Mouse (Mus musculus): ENCODE results near the gene Lipa. TPM values are rescaled to one million over a fixed set of nuclear protein-coding genes. Genes with fewer than 3 reads are reported as not detected.

Gene Lipa
- total RNA-seq (2023) = 100 to 1,000 TPM; 208 to 214 TPM

GRCm38 (mm10) chr19:34526941-34527682 is at the start of gene Lipa:
TSS of gene Lipa (minus strand) at chr19:34527474.

GRCm38 (mm10) chr19:34550534-34551223 is 23.4 kb upstream of the Lipa start, which contains the start of gene Ifit2:
TSS of gene Ifit2 (plus strand) at chr19:34550694.

DNA sequence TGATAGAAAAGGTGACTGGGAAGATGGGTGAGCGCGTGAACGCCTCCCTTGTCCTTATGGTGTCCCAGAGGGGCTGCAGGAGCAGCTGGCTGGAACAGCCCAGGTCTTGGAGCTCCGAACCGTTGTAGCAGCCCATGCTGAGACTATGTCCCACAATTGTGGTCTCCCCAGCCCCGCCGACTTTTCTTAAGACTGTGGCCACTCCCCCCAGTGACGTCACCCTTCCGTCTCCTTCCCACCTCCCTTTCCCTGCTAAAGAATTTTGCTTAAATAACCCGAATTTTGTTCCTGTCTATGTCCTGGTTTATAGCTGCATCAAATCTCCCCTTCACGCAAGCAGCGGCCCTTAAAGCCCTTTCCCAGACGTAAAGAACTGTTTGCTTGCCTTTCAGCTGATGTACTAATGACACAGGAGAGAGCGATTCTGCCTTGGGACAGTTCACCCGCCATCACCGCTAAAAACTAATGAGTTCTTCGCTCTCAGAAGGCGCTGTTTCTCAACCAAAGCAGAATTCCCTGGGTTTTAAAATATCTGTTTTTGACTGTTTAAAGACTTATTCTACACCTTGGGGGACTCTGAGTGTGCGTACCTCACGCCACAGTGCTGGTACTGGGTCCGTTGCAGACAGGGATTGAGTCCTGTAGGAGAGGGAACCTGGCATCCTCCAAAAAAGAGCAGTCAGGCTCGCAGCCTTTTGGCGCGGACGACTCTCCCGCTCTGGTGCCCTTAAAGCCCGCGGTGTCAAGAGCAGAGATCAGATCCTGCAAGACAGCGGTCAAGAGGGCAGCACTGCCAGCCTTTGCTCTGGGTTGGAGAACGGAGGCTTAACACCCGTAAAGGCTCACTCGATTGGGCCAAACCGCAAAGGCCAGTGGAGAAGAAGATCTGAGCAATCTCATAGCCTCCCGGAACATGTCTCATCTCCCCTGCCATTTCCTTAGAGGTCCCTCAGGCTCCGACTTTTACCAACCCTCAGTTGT is 52.0 kb downstream of the Lipa start, which contains the start of gene Ch25h:
Gene Ch25h, minus strand, starts transcription at position 174 of the 981 bp plus-strand sequence.

Other genes with a start within 250 kb of the Lipa start
- 10 to 100 TPM; 32.5 to 34.9 TPM for gene Fas, start 236.8 kb downstream of the Lipa start, total RNA-seq (2023)
- under 1 TPM in 1 of 2 experiments, not detected in 1; 0.47 TPM for gene Ch25h, start 52.3 kb downstream of the Lipa start, total RNA-seq (2023)
- 1 to 10 TPM; 4.5 to 7.3 TPM for gene Ifit2, start 23.2 kb upstream of the Lipa start, total RNA-seq (2023)
- 10 to 100 TPM; 13.7 to 20.3 TPM for gene Ifit3, start 56.1 kb upstream of the Lipa start, total RNA-seq (2023)
- gene Ifit1bl1, start 74.5 kb upstream of the Lipa start, total RNA-seq (2023) = 1 to 10 TPM; 1.9 to 2.8 TPM
- gene Ifit3b, start 80.5 kb upstream of the Lipa start, total RNA-seq (2023) = 1 to 10 TPM; 3.1 to 5.5 TPM
- not detected for gene Ifit1bl2, start 113.3 kb upstream of the Lipa start, total RNA-seq (2023)
- 1 to 10 TPM; 2.6 to 4.7 TPM for gene Ifit1, start 113.4 kb upstream of the Lipa start, total RNA-seq (2023)
- gene Slc16a12, start 219.8 kb upstream of the Lipa start, total RNA-seq (2023) = not detected